Mouse (Mus musculus): ENCODE results near the gene Xpo1. TPM values are rescaled to one million over a fixed set of nuclear protein-coding genes. Genes with fewer than 3 reads are reported as not detected.
"Not testable (repeated sequence)": the region's sequence is repeated elsewhere in the genome, so short reads cannot be mapped to it uniquely, and the experiment has no call there.

The Xpo1 gene
- total and polyA plus RNA-seq, 3 experiments, result 31.2 to 334 (median 219) TPM

DNA sequence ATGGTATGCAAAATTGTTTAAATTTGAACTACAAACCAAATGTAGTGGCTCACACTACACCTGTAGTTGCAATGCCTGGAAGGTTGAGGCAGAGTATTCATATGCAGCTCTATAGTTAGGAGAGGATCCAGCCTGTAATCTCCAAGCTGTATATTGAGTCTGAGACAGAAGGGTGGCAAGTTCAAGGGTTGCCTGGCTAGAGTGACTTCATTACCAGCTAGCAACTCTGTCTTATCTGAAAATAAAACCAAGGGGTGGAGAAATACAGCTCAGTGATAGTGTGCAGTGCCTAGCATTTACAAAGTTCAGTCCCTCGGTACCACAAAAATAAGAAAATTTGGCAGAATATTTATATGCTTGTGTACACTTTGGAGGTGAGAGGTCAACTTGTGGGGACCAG, 4.3 kb downstream of the Xpo1 start:
- ATAC-seq (ENCODE audit: extremely low read depth, insufficient number of reproducible peaks, low FRiP score, poor library complexity, severe bottlenecking) (no peak), DNase-seq (ENCODE audit: low spot score) (no peak)
- TF ChIP-seq GATA1 (IDR thresholded peaks at IDR 0.05; ENCODE audit: borderline replicate concordance, low read length) (no peak), POLR2AphosphoS5 (IDR thresholded peaks at IDR 0.05; ENCODE audit: insufficient replicate concordance, low read depth, low read length) (no peak), CTCF (IDR thresholded peaks at IDR 0.05; ENCODE audit: low read depth, low read length) (no peak), TAL1 (conservative IDR thresholded peaks at IDR 0.05; ENCODE audit: low read depth, low read length) (no peak), GATA2 (IDR thresholded peaks at IDR 0.05; ENCODE audit: borderline replicate concordance, low read depth, low read length) (no peak)
- H3K27me3 ChIP-seq (ENCODE audit: insufficient read depth, low read length), result no peaks in the 10 kb centered on the region
- peaks cover 46% of the 10 kb centered on the region for H3K4me1 ChIP-seq (ENCODE audit: insufficient read depth, low read depth, low read length)
- H3K36me3 ChIP-seq (replicated peaks), result peaks cover 64% of the 10 kb centered on the region
- no peaks in the 10 kb centered on the region for H3K9me3 ChIP-seq (replicated peaks)
- H3K4me3 ChIP-seq (ENCODE audit: low read depth, low read length), result peak overlapping the region; percentile 28; the same call in 1 of the 2 replicates

DNA sequence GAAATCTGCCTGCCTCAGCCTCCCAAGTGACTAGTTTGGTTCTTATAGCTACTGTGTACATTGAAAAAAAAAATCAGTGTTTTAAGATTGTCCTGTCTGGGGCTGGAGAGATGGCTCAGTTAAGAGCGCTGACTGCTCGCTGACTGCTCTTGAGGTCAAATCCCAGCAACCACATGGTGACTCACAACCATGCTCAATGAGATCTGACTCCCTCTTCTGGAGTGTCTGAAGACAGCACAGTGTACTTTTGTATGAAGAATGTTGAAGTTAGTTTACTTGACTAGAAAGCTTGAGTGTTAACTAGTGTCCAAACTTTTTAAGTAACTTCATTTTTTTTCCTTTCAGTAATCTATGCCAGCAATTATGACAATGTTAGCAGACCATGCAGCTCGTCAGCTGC, 5.6 kb downstream of the Xpo1 start:
- no peak for ATAC-seq (ENCODE audit: extremely low read depth, insufficient number of reproducible peaks, low FRiP score, poor library complexity, severe bottlenecking)
- Histone ChIP-seq H3K4me3 (ENCODE audit: low read depth, low read length) (no peak overlapping the region), H3K9me3 (replicated peaks) (no peaks in the 10 kb centered on the region), H3K27me3 (ENCODE audit: insufficient read depth, low read length) (no peaks in the 10 kb centered on the region), H3K36me3 (replicated peaks) (peaks cover 77% of the 10 kb centered on the region), H3K4me1 (ENCODE audit: insufficient read depth, low read depth, low read length) (peaks cover 50% of the 10 kb centered on the region)
- TF ChIP-seq GATA1 (IDR thresholded peaks at IDR 0.05; ENCODE audit: borderline replicate concordance, low read length) (no peak), TAL1 (conservative IDR thresholded peaks at IDR 0.05; ENCODE audit: low read depth, low read length) (no peak), POLR2AphosphoS5 (IDR thresholded peaks at IDR 0.05; ENCODE audit: insufficient replicate concordance, low read depth, low read length) (no peak), CTCF (IDR thresholded peaks at IDR 0.05; ENCODE audit: low read depth, low read length) (no peak)
- DNase-seq (ENCODE audit: low spot score), result no peak

DNA sequence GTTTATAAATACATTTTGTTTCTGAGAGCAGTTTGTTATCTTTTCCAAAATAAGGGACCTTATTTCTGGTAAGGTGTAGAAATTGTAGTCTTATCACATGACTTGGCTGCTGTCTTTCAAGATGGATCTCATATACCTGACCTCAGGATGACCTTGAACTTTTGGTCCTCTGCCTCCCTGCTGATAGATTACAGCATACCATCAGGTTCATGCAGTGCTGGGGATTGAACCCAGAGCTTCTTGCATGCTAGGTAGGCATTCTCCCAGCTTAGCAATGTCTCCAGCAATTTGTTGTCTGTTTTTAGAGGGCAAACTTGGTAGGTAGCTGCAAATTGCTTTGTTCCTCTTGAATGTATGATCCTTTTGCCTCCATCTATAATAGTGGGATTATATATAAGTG, 9.1 kb downstream of the Xpo1 start:
- H3K27me3 ChIP-seq (ENCODE audit: insufficient read depth, low read length), result no peaks in the 10 kb centered on the region
- DNase-seq (ENCODE audit: low spot score), result no peak
- no peak overlapping the region for H3K4me3 ChIP-seq (ENCODE audit: low read depth, low read length)
- peaks cover 37% of the 10 kb centered on the region for H3K4me1 ChIP-seq (ENCODE audit: insufficient read depth, low read depth, low read length)
- H3K36me3 ChIP-seq (replicated peaks), result peaks cover 86% of the 10 kb centered on the region
- no peak for TF ChIP-seq GATA2 (IDR thresholded peaks at IDR 0.05; ENCODE audit: borderline replicate concordance, low read depth, low read length)
- TF ChIP-seq TAL1 (conservative IDR thresholded peaks at IDR 0.05; ENCODE audit: low read depth, low read length), result no peak
- no peak for TF ChIP-seq CTCF (IDR thresholded peaks at IDR 0.05; ENCODE audit: low read depth, low read length)
- TF ChIP-seq POLR2AphosphoS5 (IDR thresholded peaks at IDR 0.05; ENCODE audit: insufficient replicate concordance, low read depth, low read length), result no peak
- TF ChIP-seq GATA1 (IDR thresholded peaks at IDR 0.05; ENCODE audit: borderline replicate concordance, low read length), result no peak
- no peak for ATAC-seq (ENCODE audit: extremely low read depth, insufficient number of reproducible peaks, low FRiP score, poor library complexity, severe bottlenecking)
- H3K9me3 ChIP-seq (replicated peaks), result no peaks in the 10 kb centered on the region

DNA sequence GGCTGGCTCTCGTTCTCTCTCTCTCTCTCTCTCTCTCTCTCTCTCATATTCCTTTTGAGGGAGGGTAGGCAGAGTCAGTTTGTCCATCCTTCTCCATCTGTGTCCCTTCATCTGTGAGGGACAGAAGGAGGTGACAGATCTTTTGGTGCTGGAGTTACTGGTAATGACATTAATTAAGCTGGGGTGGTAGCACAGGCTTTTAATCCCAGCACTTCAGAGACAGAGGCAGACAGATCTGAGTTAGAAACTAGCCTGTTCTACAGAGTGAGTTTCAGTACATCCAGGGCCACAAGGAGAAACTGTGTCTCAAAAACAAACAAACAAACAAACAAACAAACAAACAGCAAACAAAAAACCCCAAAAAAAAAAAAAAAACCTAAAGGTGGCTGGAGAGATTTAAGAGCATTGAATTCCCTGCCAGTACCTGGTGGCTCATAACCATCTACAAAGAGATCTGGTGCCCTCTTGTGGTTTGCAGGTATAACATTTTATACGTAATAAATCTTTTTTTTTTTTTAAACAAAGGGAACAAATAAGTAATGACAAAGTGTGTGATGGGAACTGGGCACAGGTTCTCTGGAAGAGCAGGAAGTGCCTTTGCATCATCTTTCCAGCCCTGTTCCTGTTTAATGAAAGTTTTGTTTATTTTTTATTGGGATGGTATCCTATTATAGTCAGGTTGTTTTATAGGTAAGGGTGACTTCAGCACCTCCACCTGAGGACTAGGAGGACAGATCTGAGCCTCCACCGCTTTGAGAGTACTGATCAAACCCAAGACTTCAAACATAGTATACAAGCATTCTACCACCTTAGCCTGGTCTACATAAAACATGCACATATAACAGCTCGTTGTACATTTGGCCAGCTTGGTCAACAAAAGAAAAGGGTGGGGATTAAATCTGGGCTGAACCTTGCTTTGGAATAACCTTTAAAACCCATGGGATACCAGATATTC, 16.2 kb downstream of the Xpo1 start:
- no peak for TF ChIP-seq GATA2 (IDR thresholded peaks at IDR 0.05; ENCODE audit: borderline replicate concordance, low read depth, low read length)
- no peak for TF ChIP-seq TAL1 (conservative IDR thresholded peaks at IDR 0.05; ENCODE audit: low read depth, low read length)
- no peak for TF ChIP-seq POLR2AphosphoS5 (IDR thresholded peaks at IDR 0.05; ENCODE audit: insufficient replicate concordance, low read depth, low read length)
- DNase-seq (ENCODE audit: low spot score) (no peak), ATAC-seq (ENCODE audit: extremely low read depth, insufficient number of reproducible peaks, low FRiP score, poor library complexity, severe bottlenecking) (no peak)

DNA sequence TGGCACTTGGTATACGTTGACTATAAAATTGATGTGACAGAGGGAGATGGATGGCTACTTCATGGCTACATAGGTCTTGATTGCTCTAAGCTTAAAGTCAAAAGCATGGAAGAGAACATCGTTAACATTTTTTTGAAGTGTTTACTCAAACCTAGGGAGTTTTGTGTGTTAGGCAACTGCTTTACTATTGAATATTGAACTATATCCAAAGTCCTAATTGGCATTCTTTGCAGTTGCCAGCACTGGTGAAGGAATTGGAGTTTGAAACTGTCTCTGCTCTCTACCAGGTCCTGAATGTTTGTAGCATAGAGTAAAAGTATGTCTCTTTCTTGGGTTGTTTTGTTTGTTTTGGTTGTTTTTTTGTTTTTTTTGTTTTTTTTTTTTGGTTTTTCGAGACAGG, 19.9 kb downstream of the Xpo1 start:
- Histone ChIP-seq H3K9me3 (replicated peaks) (no peaks in the 10 kb centered on the region), H3K36me3 (replicated peaks) (peaks cover 93% of the 10 kb centered on the region), H3K4me1 (ENCODE audit: insufficient read depth, low read depth, low read length) (peaks cover 7% of the 10 kb centered on the region; the same call in 1 of the 2 replicates), H3K27me3 (ENCODE audit: insufficient read depth, low read length) (no peaks in the 10 kb centered on the region), H3K4me3 (ENCODE audit: low read depth, low read length) (no peak overlapping the region)
- ATAC-seq (ENCODE audit: extremely low read depth, insufficient number of reproducible peaks, low FRiP score, poor library complexity, severe bottlenecking) (no peak), DNase-seq (ENCODE audit: low spot score) (no peak)
- TF ChIP-seq GATA2 (IDR thresholded peaks at IDR 0.05; ENCODE audit: borderline replicate concordance, low read depth, low read length), result no peak
- no peak for TF ChIP-seq TAL1 (conservative IDR thresholded peaks at IDR 0.05; ENCODE audit: low read depth, low read length)
- TF ChIP-seq CTCF (IDR thresholded peaks at IDR 0.05; ENCODE audit: low read depth, low read length), result no peak
- TF ChIP-seq POLR2AphosphoS5 (IDR thresholded peaks at IDR 0.05; ENCODE audit: insufficient replicate concordance, low read depth, low read length), result no peak
- no peak for TF ChIP-seq GATA1 (IDR thresholded peaks at IDR 0.05; ENCODE audit: borderline replicate concordance, low read length)

More for the DNA sequence above, 16.2 kb downstream of the Xpo1 start:
- Histone ChIP-seq H3K27me3 (ENCODE audit: insufficient read depth, low read length) (no peaks in the 10 kb centered on the region), H3K4me1 (ENCODE audit: insufficient read depth, low read depth, low read length) (peaks cover 13% of the 10 kb centered on the region; the same call in 1 of the 2 replicates), H3K4me3 (ENCODE audit: low read depth, low read length) (no peak overlapping the region), H3K9me3 (replicated peaks) (no peaks in the 10 kb centered on the region), H3K36me3 (replicated peaks) (peaks cover 91% of the 10 kb centered on the region)

DNA sequence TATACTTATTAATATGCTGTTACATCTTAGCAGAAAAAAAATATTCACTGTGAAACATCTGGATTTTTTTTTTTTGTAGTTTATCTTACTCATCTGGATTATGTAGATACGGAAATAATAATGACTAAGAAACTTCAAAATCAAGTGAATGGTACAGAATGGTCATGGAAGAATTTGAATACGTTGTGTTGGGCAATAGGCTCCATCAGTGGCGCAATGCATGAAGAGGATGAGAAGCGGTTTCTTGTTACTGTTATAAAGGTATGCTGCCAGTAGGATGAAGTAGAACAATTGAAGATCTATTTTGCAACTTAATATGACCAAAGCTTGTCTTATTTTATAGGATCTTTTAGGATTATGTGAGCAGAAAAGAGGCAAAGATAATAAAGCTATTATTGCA, 28.6 kb downstream of the Xpo1 start:
- Histone ChIP-seq H3K9me3 (replicated peaks) (no peaks in the 10 kb centered on the region), H3K27me3 (ENCODE audit: insufficient read depth, low read length) (no peaks in the 10 kb centered on the region), H3K36me3 (replicated peaks) (peaks cover 90% of the 10 kb centered on the region), H3K4me1 (ENCODE audit: insufficient read depth, low read depth, low read length) (peaks cover 2% of the 10 kb centered on the region; the same call in 1 of the 2 replicates), H3K4me3 (ENCODE audit: low read depth, low read length) (no peak overlapping the region)
- ATAC-seq (ENCODE audit: extremely low read depth, insufficient number of reproducible peaks, low FRiP score, poor library complexity, severe bottlenecking) (no peak), DNase-seq (ENCODE audit: low spot score) (no peak)
- TF ChIP-seq GATA2 (IDR thresholded peaks at IDR 0.05; ENCODE audit: borderline replicate concordance, low read depth, low read length), result no peak
- TF ChIP-seq POLR2AphosphoS5 (IDR thresholded peaks at IDR 0.05; ENCODE audit: insufficient replicate concordance, low read depth, low read length), result no peak
- no peak for TF ChIP-seq CTCF (IDR thresholded peaks at IDR 0.05; ENCODE audit: low read depth, low read length)
- TF ChIP-seq TAL1 (conservative IDR thresholded peaks at IDR 0.05; ENCODE audit: low read depth, low read length), result no peak
- TF ChIP-seq GATA1 (IDR thresholded peaks at IDR 0.05; ENCODE audit: borderline replicate concordance, low read length), result no peak

DNA sequence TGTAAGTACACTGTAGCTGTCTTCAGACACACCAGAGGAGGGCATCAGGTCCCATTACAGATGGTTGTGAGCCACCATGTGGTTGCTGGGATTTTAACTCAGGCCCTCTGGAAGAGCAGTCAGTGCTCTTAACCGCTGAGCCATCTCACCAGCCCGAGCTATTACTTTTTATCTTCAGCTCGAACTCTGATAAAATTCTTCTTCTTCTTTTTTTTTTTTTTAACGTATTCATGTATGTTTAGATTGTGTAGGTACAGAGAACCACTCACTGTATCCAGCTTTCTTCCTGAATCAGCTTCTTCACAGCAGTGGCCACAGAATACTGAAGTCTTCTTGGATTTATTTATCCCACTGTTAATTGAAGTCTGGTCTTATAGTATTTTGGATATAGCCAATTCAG, 33.0 kb downstream of the Xpo1 start:
- ATAC-seq (ENCODE audit: extremely low read depth, insufficient number of reproducible peaks, low FRiP score, poor library complexity, severe bottlenecking); H3K4me3 ChIP-seq (ENCODE audit: low read depth, low read length); DNase-seq (ENCODE audit: low spot score); H3K27me3 ChIP-seq (ENCODE audit: insufficient read depth, low read length); H3K9me3 ChIP-seq (replicated peaks); H3K4me1 ChIP-seq (ENCODE audit: insufficient read depth, low read depth, low read length): not testable (repeated sequence)
- H3K36me3 ChIP-seq (replicated peaks), result peaks cover 95% of the 10 kb centered on the region
